Mouse (Mus musculus): ENCODE results near the gene Bcl6.

Gene Bcl6

DNA sequence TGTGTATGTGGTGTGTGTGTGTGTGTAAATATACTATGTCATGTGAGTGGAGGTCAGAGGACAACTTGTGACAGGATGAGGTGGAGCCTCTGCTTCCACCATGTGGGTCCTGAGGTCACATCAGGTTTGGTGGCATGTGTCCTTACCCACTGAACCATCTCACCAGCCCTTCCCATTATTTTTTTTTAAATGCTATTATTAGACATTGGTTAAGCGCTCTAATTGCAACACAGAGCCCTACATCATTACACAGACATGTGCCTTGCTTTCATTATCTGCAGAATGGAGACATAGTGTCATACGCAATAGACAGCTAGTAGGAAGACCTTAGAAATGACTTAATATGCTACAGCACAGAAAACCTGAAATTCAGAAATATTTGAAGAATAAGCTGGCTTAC, 12.5 kb downstream of the Bcl6 start:
- in situ Hi-C loops (cut with MboI) = loop anchor here (25.0 kb wide), 2 partner anchors 486 to 886 kb away; no protein-coding TSS in a partner anchor

DNA sequence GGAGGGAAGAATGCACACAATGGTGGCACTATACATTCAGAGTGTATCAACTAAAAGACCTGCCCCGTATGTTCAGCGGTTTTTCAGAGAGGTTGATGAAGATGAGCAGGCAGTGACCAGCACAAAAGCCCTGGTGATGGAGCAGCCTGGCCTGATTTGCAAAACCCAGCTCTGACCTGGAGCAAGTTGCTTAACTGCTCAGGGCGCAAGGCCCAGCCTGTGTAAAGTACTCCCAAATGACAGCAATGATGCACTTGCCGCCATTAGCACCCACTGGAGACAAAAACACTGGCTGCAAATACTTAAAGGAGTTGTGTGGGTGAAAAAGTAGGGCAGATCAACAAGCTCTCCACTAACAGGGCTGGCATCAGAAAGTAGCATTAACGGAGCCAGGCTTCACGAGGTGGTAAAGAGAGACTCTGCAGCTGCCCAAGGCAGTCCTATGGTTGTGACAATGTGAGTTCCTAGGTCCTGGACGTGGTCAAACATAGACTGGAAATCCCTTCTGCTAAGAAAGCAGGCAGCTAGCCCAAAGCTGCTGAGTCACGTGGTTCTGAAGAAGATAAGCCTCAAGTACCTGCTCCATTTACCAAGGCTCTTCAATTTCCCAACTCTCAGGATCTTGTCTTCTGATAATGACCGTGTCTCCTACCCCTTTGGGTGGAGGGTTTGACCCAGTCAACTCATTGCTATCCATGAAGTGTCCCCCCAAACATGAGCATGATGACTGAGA, 14.9 kb downstream of the Bcl6 start:
- in situ Hi-C loops (cut with MboI) = loop anchor here (5.0 kb wide), 1 partner anchor 1294 kb away; no protein-coding TSS in a partner anchor

DNA sequence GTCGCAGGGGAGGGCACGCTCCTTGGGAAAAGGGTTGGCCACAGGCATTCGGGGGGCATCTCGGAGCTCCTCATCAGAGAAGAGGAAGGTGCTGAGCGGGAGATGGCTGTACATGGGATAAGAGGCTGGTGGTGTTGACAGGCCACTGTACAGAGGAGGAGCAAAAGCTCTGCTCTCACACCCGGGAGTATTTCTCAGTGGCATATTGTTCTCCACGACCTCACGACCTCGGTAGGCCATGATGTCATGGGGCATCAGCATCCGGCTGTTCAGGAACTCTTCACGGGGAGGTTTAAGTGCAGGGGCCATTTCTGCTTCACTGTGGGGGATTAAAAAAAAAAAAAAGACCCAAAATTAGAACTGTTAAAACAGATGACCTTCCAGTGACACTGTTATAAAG, 15.8 kb downstream of the Bcl6 start:
- in situ Hi-C loops (cut with MboI) = loop anchor here (5.0 kb wide), 1 partner anchor 1294 kb away; no protein-coding TSS in a partner anchor

DNA sequence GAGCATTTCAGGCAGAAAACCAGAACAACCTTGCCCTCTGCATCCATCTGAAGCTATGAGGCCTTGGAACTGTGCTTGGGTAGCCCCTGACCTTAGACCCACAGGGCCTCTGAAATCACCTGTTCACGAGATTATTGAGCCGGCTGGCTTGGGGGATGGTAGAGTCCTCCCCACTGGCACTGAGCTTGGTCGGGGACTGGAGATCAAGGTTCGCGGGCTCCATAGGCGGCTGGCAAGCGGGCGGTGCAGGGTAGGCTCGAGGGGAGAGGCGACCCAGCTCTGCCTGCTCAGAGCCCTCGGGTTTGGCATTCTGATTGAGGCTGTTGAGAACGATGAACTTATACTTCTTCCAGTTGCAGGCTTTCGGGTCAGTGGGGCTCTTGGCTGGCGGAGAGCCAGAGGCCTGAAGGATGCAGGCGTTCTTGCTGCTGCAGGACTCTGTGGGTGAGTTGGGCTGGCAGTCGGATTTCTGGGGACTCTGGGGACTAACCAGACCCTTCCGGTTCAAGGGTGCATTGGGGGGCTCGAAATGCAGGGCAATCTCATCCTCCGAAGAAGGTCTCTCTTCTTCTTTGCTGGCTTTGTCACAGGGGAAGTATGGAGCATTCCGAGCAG, 16.4 kb downstream of the Bcl6 start:
- in situ Hi-C loops (cut with MboI) = loop anchor here (5.0 kb wide), 1 partner anchor 1295 kb away; no protein-coding TSS in a partner anchor

DNA sequence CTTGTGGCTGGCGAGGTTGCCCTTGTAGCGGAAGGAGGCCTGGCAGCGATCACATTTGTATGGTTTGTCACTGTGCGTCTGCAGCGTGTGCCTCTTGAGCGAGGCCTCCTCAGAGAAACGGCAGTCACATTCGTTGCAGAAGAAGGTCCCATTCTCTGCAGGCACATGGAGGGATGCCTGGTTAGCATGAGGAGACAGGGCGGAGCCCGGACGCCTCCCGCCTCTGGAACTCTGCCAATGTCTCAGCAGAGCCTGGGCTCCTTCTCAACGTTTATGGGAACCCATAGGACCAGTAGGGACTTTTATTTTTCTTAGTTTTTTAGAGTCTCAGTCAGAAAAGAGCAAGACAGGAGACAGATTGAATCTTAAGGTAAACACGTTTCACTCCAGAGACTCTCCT, 18.7 kb downstream of the Bcl6 start:
- in situ Hi-C loops (cut with MboI) = loop anchor here (5.0 to 10.0 kb wide), 2 partner anchors 1297 to 1385 kb away; no protein-coding TSS in a partner anchor

DNA sequence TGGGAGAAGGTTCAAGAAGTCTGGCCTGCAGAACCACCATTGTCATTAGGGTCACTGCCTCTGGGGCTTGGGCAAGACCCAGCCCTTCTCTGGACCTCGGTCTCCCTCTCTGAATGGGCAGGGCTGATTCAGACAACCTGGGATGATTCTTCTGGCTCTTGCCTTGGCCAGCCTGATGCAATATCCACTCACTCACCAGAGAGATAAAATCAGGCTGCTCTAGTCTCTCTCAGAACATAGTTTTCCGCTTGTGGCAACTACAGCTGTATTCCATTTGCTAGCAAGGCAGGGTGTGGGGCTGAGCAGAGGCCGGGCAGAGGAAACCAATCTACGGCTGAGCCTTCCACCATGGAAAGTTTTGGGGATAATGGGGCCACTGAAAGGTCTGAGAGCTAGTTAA, 19.8 kb downstream of the Bcl6 start:
- in situ Hi-C loops (cut with MboI) = loop anchor here (10.0 kb wide), 1 partner anchor 1386 kb away; no protein-coding TSS in a partner anchor

DNA sequence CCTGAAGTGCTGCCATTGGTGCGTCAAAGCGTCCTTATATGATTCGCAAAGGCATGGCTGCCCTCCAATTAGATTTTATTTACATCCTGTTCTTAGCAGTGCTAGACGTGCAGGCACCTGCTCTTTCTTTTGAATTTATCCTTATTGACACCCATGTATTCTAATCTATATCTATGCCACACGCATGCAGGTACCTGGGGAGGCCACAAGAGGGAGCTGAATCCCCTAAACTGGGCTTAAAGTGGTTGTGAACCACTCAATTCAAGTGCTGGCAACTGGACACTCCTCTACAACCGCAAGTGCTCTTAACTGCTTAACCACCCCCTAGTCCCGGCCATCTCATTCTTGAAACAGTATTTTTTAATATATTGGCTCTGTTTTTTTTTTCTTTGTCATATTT, 21.4 kb downstream of the Bcl6 start:
- in situ Hi-C loops (cut with MboI) = loop anchor here (10.0 kb wide), 1 partner anchor 1388 kb away; no protein-coding TSS in a partner anchor

DNA sequence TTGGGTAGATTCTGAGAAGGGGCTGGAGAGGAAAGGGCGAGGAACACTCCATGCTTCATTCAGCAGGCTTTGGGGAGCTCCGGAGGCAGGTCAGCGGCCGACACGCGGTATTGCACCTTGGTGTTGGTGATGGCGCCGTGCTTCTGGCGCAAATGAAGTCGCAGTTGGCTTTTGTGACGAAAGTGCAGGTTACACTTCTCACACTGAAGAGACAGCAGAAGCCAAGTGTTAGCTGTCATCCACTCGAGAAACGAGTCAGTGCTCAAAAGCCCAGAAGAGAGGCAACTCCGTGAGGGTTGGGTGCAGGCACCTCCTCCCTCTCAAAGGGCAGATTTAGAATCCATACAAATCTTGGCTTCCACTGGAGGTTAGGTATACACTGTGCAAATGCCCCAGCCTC, 22.6 kb downstream of the Bcl6 start:
- in situ Hi-C loops (cut with MboI) = loop anchor here (10.0 kb wide), 1 partner anchor 1389 kb away; no protein-coding TSS in a partner anchor

DNA sequence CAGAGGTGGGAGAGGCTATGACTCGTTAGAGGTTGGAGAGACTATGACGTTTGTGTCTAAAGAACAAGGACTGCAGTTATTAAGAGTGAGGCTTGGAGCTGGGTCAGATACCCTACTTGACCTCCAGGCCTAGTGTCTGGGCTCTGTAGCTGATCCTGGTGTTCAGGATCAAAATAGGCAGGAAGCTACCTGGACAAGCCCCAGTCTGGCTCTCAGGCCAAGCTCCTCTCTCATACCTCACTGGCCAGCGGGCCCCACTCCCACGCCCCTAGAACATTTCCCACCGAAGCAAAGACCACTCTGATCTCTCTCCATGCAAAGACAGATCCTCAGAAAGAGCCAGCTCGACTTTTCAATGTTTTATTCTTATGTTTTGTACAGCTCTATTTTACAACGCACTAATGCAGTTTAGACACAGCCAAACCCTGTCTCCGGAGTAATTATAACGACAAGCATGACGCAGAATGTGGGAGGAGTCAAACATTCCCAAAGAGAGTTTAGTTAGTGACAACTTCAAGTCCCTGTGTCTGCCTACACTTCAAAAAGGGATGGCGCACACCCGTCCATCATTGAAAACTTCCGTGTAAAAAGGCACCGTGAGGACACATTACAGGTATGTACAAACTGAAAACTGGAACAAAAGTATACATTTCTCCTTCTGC, 23.8 kb downstream of the Bcl6 start:
- in situ Hi-C loops (cut with MboI) = loop anchor here (10.0 kb wide), 1 partner anchor 1390 kb away; no protein-coding TSS in a partner anchor

DNA sequence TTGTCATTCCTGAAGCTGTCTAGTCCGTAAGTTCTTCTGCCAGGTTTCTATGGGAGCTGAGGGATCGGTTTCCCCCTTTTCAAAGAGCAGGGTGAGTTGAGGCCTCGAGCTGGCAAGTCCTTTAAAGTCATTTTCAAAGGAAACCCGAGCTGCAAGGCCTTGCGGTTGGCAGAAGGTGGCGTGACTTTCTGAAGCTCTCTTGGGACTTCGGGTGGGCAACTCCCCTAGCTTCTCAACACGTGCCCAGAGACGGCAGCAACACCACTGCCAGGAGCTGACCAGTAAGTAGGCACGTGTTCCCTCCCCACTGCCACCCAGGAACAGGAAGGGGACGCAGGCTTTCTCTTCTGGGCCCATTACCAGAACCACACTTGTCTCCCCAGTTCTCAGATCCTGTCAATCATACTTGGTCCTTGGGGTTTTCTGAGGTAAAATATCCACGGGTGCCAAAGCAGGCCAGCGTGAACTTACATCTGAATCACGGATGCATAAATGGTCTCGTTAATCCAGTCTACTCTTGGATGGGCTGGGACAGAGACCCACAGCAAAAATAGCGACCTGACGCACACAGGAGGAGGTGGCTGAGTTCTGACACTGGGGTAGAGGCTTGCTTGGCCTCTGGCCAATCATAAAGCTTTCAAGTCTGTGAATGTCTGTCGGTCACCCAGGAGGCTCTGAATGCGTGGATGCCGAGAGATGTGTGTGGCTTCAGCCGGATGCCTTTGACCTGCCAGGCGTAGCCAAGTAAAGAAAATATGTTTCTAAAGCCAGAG, 24.6 kb downstream of the Bcl6 start:
- in situ Hi-C loops (cut with MboI) = loop anchor here (10.0 kb wide), 1 partner anchor 1391 kb away; no protein-coding TSS in a partner anchor

DNA sequence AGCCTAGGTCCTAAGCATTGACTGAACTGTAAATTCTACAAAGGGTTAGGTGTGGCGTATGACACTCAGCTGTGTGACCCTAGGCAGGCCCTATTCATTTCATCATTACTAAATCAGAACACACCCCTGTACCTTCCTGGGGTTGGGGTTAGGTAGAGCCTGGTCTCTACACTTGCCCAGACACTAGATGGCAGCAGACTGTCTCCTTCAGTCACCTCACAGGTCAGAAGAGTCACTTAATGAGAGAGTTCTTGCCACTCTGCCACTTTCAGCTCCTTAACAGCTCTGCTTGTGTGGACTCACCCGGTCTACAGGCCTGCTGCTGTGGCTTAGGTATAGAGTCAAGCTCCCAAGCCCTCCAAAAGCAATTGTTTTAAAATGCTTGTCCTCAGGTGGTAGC, 26.3 kb downstream of the Bcl6 start:
- in situ Hi-C loops (cut with MboI) = loop anchor here (10.0 kb wide), 1 partner anchor 1392 kb away; no protein-coding TSS in a partner anchor

DNA sequence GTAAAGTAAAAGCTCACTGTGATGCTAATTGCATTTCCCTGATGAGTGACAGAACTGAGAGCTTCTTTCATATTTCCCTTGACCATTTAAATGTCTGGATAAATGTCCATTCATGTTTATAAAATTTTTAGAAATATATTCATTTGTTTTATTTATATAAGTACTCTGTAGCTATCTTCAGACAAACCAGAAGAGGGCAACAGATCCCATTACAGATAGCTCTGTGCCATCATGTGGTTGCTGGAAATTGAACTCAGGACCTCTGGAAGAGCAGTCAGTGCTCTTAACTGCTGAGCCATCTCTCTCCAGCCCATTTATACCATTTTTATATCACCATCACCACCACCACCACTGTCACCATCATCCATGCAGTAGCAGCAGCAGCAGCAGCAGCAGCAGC, 29.7 kb downstream of the Bcl6 start:
- in situ Hi-C loops (cut with MboI) = no loop called here

DNA sequence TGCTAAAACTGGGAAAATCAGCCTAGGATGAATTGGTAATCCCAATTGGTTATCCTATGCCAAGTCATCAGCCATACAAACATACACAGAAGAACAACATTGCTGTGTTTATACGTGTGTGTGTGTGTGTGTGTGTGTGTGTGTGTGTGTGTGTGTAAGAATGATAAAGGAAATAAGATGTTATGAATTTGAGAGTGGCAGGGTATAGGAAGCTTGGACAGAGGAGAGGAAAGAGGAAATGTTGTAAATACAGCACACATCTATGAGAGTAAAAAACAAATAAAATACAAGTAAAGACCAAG, 34.7 kb downstream of the Bcl6 start:
- in situ Hi-C loops (cut with MboI) = no loop called here

DNA sequence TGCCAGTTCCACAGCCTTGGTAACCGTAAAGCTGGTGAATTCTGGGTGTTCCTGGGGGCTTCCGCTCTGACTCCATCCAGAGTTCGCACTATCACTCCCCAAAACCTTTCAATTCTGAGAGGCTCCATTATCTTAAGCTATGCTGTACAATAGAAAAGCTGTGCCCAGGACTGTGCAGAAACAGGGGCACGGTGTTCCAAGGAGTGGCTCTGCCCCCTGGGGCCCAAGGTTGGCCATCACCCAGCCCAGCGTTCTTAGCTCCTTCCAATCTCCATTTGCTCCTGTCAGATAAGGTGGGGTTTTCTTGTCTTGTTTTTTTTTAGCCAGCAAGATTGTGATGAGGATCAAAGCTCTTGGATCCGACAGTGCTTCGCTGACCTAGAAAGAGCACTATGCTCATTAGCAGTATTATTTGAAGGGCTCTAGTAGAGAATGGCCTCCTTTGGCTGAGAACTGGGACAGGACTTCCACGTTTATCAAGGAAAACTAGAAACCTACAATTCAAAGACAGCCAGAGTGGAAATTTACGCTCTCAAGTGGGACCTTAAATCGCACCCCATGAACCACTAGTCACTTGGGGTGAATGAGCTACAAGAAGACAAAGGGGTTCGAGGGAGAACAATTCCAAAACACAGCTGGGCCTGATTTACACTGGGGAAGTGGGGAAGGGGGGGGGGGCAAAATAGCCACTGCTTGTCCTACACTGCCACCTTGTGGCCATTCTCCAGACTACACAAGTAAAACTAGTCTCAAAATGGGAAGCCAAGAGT, 35.3 kb downstream of the Bcl6 start:
- in situ Hi-C loops (cut with MboI) = no loop called here

DNA sequence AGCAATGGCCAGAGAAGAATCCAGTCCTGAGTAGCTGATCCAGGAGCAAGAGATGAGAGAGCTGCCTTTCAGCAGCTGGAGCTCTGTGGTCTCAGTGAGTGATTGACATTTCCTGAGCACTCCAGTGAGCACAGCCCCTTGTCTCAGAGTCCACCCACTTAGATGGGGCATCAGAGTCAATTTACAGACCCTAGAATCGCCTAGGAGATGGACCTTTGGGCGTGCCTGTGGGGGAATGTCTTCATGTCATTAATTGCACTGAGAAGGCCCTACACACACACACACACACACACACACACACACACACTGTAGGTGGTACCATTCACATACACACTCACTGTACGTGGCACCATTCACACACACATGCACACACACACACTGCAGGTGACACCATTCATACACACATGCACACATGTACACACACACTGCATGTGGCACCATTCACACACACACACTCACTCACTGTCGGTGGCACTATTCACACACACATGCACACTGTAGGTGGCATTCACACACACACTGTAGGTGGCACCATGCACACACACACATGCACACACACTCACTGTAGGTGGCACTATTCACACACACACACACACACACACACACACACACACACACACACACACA, 36.4 kb downstream of the Bcl6 start:
- in situ Hi-C loops (cut with MboI) = no loop called here

DNA sequence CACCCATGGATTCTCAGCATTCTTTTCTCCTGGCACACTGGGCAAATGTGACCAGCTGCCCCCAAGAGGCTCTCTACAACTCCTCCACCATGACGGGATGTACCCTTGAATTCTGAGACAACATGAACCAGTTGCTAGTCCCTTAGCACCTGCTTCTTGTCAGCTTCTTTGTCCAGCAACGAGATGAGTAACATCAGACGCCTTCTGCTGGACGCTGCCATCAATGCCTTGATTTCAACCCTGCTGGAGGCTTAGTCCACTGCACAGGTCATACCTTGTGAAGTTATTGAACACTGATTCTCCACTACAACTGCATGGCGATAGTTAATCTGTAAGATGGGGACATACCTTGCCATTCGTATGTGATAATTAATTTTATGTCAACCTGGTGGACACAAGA, 41.0 kb downstream of the Bcl6 start:
- in situ Hi-C loops (cut with MboI) = no loop called here

DNA sequence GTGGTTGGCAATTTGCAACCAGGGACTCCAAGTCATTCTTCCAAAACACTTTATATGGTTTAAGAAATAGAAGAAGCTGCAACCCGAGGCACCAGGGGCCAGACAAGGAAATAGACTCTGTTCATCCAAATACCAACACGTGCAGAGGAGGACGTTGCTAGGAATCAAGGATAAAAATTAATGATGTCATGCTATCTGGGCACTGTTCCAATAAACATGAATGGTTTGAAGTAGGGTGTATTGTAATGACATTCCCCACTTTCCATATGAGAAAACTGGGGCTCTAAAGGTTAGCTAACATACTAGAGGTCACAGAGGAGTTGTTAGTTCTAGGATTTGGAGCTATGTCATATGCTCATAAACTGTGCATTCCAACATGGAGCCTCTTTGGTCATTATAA, 43.9 kb downstream of the Bcl6 start:
- in situ Hi-C loops (cut with MboI) = no loop called here

DNA sequence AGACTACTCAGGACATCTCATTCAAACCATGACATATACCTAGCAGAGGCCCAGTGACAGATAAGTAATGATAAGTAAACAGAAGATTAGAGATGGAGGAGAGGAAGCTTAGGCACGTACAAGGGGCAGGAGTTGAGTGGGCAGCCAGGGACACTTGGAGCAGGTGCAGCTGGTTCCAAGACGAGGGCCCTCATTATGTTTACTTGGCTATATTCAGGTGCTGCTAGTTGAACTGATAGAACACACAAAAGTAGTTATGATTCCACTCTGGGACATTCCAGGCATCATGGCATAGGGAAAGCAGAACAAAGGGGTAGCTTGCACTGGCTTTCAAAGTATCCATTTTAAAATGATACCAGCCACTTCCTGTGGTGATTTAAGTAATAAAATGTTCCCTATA, 54.3 kb downstream of the Bcl6 start:
- in situ Hi-C loops (cut with MboI) = no loop called here

DNA sequence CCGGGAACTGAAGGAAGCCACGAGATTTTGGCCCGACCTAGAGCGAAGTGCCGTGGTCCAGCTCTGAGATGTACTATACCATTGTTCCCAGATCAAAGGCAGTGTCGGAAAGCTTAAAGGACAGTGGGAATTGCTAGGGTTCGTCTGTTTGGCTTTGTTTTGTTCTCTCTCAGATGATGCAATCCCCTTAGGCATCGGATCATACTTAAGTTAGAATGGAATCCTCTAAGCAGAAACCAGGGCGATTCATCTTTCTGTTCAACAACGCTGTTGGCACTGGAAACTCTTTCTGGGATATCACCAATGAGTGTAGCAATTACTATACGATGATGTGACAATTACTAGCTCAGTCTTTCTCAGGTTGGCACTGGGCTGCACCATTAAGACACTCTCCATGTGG, 56.4 kb downstream of the Bcl6 start, which contains the start of gene Rtp2:
TSS of gene Rtp2 (minus strand) at position 101 of the 400 bp plus-strand sequence.
- in situ Hi-C loops (cut with MboI) = no loop called here

DNA sequence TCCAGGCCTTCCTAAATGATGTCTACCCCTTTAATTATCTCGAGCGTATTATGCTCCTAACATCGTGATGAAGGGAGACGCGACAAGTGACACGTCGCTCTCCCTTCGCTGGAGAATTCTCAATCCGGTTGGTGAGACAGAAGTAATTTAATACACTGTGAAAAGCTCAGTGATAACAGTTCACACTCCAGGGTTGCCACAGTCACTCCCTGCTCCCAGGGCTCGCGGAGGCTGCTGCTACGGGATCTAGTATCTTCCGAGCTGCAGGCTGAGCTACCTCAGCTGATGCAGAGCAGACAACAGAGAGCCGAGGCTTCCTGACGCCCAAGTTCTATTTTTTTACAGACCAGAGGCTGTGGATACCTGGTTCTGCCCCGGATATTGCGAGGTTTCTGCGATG, 57.4 kb downstream of the Bcl6 start:
- in situ Hi-C loops (cut with MboI) = no loop called here

Measured in mature B cell (primary cell).